Mouse (Mus musculus) cerebellum, postnatal 4 days (tissue): Measurements from ENCODE around the gene Nme4.
A peak's percentile ranks its signal among the peaks of the same experiment; 100 is the strongest.

Experiments
- DNase-seq, 2 experiments: peaks; one replicate each; pipeline ENCODE4 v3.0.0; 2022; ENCODE audit warnings: low spot score in 2 of 2, mixed read lengths in 1 of 2

The Nme4 gene

GRCm38 (mm10) chr17:26095121-26095740 lies at the start of gene Nme4:
Gene Nme4 (minus strand): TSS chr17:26095602.
- DNase-seq, result peak in 1 of 2 experiments; percentile 59

- DNase-seq, result no peak
Observed at GRCm38 (mm10) chr17:26143386-26143785, 48.0 kb upstream of the Nme4 start.

- DNase-seq, result no peak
Observed at GRCm38 (mm10) chr17:26142796-26143195, 47.4 kb upstream of the Nme4 start.

GRCm38 (mm10) chr17:26138901-26139381 lies 43.5 kb upstream of the Nme4 start:
- no peak for DNase-seq

- peak; percentile 83 to 96 for DNase-seq
Observed at GRCm38 (mm10) chr17:26138239-26138836, 42.9 kb upstream of the Nme4 start, which contains the start of gene Axin1. Gene Axin1 (plus strand): TSS chr17:26138688.

GRCm38 (mm10) chr17:26137751-26138130 lies 42.3 kb upstream of the Nme4 start:
- DNase-seq, result no peak

GRCm38 (mm10) chr17:26137106-26137750 lies 41.8 kb upstream of the Nme4 start:
- no peak for DNase-seq

GRCm38 (mm10) chr17:26131856-26132853 lies 36.8 kb upstream of the Nme4 start:
- DNase-seq, result no peak

- no peak for DNase-seq
Observed at GRCm38 (mm10) chr17:26131062-26131732, 35.8 kb upstream of the Nme4 start.

- DNase-seq, result no peak
Observed at GRCm38 (mm10) chr17:26125226-26125625, 29.8 kb upstream of the Nme4 start.

- DNase-seq, result no peak
Observed at GRCm38 (mm10) chr17:26124560-26124959, 29.2 kb upstream of the Nme4 start.

GRCm38 (mm10) chr17:26123267-26123684 lies 27.9 kb upstream of the Nme4 start, which contains the start of gene Mrpl28:
Gene Mrpl28 (plus strand): TSS chr17:26123500.
- peak; percentile 88 to 97 for DNase-seq

GRCm38 (mm10) chr17:26122431-26123140 lies 27.2 kb upstream of the Nme4 start:
- no peak for DNase-seq

GRCm38 (mm10) chr17:26119766-26120710 lies 24.6 kb upstream of the Nme4 start:
- DNase-seq, result peak in 1 of 2 experiments; percentile 44

- DNase-seq, result no peak
Observed at GRCm38 (mm10) chr17:26116503-26117258, 21.3 kb upstream of the Nme4 start.

GRCm38 (mm10) chr17:26115956-26116487 lies 20.6 kb upstream of the Nme4 start:
- DNase-seq, result no peak

GRCm38 (mm10) chr17:26115205-26115898 lies 19.9 kb upstream of the Nme4 start:
- DNase-seq, result no peak
